Mouse (Mus musculus) hindbrain, embryonic 14.5 days (tissue): ENCODE data around the gene Plk1. TPM values are rescaled to one million over a fixed set of nuclear protein-coding genes. Genes with fewer than 3 reads are reported as not detected.

Source experiments
- ATAC-seq: fragments of 200-750 bp; cut with Nextera tagmentation; 2 replicates; pipeline ENCODE4 v1.8.0; 2017; ENCODE audit warnings: moderate number of reproducible peaks, mild to moderate bottlenecking, moderate TSS enrichment, moderate library complexity; ENCODE audit not compliant: low FRiP score
- DNase-seq: peaks from one replicate; pipeline ENCODE4 v3.0.0-alpha.2; 2015; ENCODE audit warnings: low spot score
- H3K27ac ChIP-seq: fragments of 300-500 bp; sonication (generic); 2 replicates; pipeline ENCODE4 v1.5.1; 2014; ENCODE audit warnings: mild to moderate bottlenecking, moderate library complexity
- H3K27me3 ChIP-seq: fragments of 300-500 bp; sonication (generic); 2 replicates; pipeline ENCODE4 v1.6.1; 2014; ENCODE audit warnings: mild to moderate bottlenecking, low read length, mixed read lengths; ENCODE audit not compliant: control insufficient read depth, insufficient read depth
- H3K36me3 ChIP-seq: fragments of 300-500 bp; sonication (generic); replicated peaks from 2 replicates; pipeline ENCODE4 v1.6.1; 2014; ENCODE audit not compliant: control insufficient read depth, insufficient read depth
- H3K4me1 ChIP-seq: fragments of 300-500 bp; sonication (generic); replicated peaks from 2 replicates; pipeline ENCODE4 v1.6.1; 2014; ENCODE audit warnings: antibody characterized with exemption, low read length, mixed read lengths; ENCODE audit not compliant: control insufficient read depth, insufficient read depth
- H3K4me2 ChIP-seq: fragments of 300-500 bp; sonication (generic); replicated peaks from 2 replicates; pipeline ENCODE4 v1.6.1; 2014; ENCODE audit warnings: mild to moderate bottlenecking, moderate library complexity
- H3K4me3 ChIP-seq: fragments of 300-500 bp; sonication (generic); replicated peaks from 2 replicates; pipeline ENCODE4 v1.5.1; 2014; ENCODE audit warnings: mild to moderate bottlenecking, low read length
- H3K9ac ChIP-seq: fragments of 300-500 bp; sonication (generic); 2 replicates; pipeline ENCODE4 v1.6.1; 2014
- H3K9me3 ChIP-seq: fragments of 300-500 bp; sonication (generic); 2 replicates; pipeline ENCODE4 v1.6.1; 2016; ENCODE audit warnings: low read length; ENCODE audit not compliant: control insufficient read depth
- WGBS: fragments of 180-500 bp; shearing (Covaris S2); extraction: QIAGEN DNeasy Blood & Tissue Kit; methylation state at CpG from one replicate; pipeline ENCODE4 v1.1.7; 2014; 5-methylcytosine and 5-hydroxymethylcytosine counted together
- polyA plus RNA-seq: library from polyadenylated mRNA; unstranded; fragments of >200 nt; fragmentation: Nextera tagmentation; extraction: Ambion mirVana; gene quantifications from 2 replicates; pipeline ENCODE4 v1.2.1, GENCODE M21; 2014

Plk1 gene
- polyA plus RNA-seq, 1 experiment from 2014 or later = 14.6 TPM

GRCm38 (mm10) chr7:122184569-122184968, 25.3 kb downstream of the Plk1 start:
- Histone ChIP-seq H3K27me3 (no peaks in the 10 kb centered on the region), H3K4me1 (no peaks in the 10 kb centered on the region), H3K27ac (no peak overlapping the region), H3K4me2 (no peak overlapping the region), H3K36me3 (no peaks in the 10 kb centered on the region), H3K9ac (no peak overlapping the region), H3K9me3 (no peaks in the 10 kb centered on the region), H3K4me3 (no peak overlapping the region)
- 73% methylated on average over 5 of the region's 5 CpGs for WGBS
- ATAC-seq = no peak
- no peak for DNase-seq

DNA sequence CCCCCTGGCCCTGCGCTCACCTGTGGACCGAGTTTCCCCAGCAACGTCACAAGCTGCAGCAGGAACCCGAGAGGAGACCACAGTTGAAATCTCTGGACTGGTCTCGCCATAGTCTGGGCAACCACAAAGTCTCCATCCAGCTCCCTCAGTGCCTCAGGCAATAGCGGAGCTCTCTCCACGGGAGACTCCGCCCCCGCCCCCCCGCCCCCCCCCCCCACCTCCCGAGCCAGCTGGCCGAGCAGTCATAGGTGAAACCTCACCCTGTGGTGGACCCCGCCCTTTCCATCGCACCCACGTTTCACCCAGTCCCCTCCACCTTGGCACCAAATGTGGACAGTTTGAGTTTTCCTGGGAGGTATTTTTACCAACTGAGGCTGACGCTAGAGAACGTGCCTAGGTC, 26.8 kb downstream of the Plk1 start, which contains the start of gene Ern2:
Gene Ern2 (minus strand): TSS at position 165 of the 400 bp plus-strand sequence.
- H3K36me3 ChIP-seq = no peaks in the 10 kb centered on the region
- no peaks in the 10 kb centered on the region for H3K9me3 ChIP-seq
- H3K9ac ChIP-seq = peak within 1 kb of the TSS; percentile 36; the same call in 1 of the 2 replicates
- H3K4me2 ChIP-seq = peak within 1 kb of the TSS; percentile 31
- ATAC-seq (no peak), DNase-seq (no peak)
- H3K27me3 ChIP-seq = no peaks in the 10 kb centered on the region
- peak within 1 kb of the TSS; percentile 11; the same call in 1 of the 2 replicates for H3K4me3 ChIP-seq
- no peak within 1 kb of the TSS for H3K27ac ChIP-seq
- no peaks in the 10 kb centered on the region for H3K4me1 ChIP-seq
- WGBS = 21% methylated on average over 16 of the region's 17 CpGs

DNA sequence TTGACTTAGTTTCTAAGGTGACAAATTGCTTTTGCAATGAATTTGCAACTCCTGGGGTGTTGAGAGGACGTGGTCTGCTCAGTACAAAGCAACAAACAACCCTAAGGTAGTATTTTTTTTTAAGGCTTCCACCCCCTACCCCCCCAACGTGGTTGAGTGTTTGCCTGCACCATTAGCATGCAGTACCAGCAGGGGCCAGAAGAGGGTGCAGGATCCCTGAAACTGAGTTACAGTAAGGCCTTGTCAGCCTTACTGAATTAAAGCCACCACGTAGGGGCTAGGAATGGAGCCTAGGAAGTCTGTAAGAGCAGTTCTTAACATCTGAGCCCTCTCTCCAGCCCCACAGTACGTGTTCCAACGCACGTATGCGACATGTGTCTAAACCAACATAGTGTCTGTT, 30.2 kb downstream of the Plk1 start:
- peak; percentile 73 for DNase-seq
- ATAC-seq = no peak
- no peaks in the 10 kb centered on the region for H3K27me3 ChIP-seq
- H3K9me3 ChIP-seq = no peaks in the 10 kb centered on the region
- 27% methylated on average over 7 of the region's 7 CpGs for WGBS
- H3K4me1 ChIP-seq = no peaks in the 10 kb centered on the region
- no peak overlapping the region for H3K9ac ChIP-seq
- H3K4me2 ChIP-seq = no peak overlapping the region
- no peaks in the 10 kb centered on the region for H3K36me3 ChIP-seq
- H3K27ac ChIP-seq = no peak overlapping the region
- no peak overlapping the region for H3K4me3 ChIP-seq

DNA sequence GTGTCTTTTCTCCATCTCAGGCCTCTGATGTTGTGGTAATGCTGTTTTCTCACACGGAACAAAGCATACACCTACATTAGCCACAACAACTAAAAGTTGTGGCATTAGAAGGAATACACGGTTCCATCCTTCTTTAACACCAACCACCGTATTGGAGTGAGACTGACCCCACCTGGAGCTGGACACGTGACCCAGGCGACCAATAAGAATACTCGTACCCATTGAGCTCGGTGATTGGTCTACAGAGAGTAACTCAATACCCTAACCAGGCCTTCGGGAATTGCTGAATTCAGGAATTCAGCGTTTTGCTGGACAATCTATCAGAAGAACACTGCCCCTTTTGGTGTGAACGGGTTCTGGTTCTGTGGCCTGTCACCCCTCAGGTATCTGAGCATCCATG, 31.9 kb downstream of the Plk1 start:
- no peak for ATAC-seq
- no peaks in the 10 kb centered on the region for H3K27me3 ChIP-seq
- H3K4me1 ChIP-seq = no peaks in the 10 kb centered on the region
- no peak overlapping the region for H3K9ac ChIP-seq
- H3K27ac ChIP-seq = no peak overlapping the region
- 64% methylated on average over 10 of the region's 10 CpGs for WGBS
- no peak overlapping the region for H3K4me2 ChIP-seq
- H3K36me3 ChIP-seq = no peaks in the 10 kb centered on the region
- no peak overlapping the region for H3K4me3 ChIP-seq
- no peak for DNase-seq
- H3K9me3 ChIP-seq = no peaks in the 10 kb centered on the region

GRCm38 (mm10) chr7:122193919-122194318, 34.7 kb downstream of the Plk1 start:
- Histone ChIP-seq H3K27me3 (no peaks in the 10 kb centered on the region), H3K9me3 (no peaks in the 10 kb centered on the region), H3K9ac (no peak overlapping the region), H3K27ac (no peak overlapping the region), H3K4me3 (no peak overlapping the region), H3K36me3 (no peaks in the 10 kb centered on the region), H3K4me1 (no peaks in the 10 kb centered on the region), H3K4me2 (no peak overlapping the region)
- ATAC-seq (no peak), DNase-seq (no peak)

- Histone ChIP-seq H3K9me3 (no peaks in the 10 kb centered on the region), H3K4me1 (no peaks in the 10 kb centered on the region), H3K4me2 (no peak overlapping the region), H3K27ac (no peak overlapping the region), H3K9ac (no peak overlapping the region), H3K4me3 (no peak overlapping the region), H3K36me3 (no peaks in the 10 kb centered on the region), H3K27me3 (no peaks in the 10 kb centered on the region)
- DNase-seq (no peak), ATAC-seq (no peak)
- WGBS = 91% methylated on average over 9 of the region's 9 CpGs
Measured at GRCm38 (mm10) chr7:122196771-122197170, 37.5 kb downstream of the Plk1 start.

GRCm38 (mm10) chr7:122197306-122197705, 38.1 kb downstream of the Plk1 start:
- H3K4me2 ChIP-seq = no peak overlapping the region
- no peaks in the 10 kb centered on the region for H3K9me3 ChIP-seq
- no peak overlapping the region for H3K27ac ChIP-seq
- no peaks in the 10 kb centered on the region for H3K36me3 ChIP-seq
- H3K9ac ChIP-seq = no peak overlapping the region
- WGBS = 49% methylated on average over 4 of the region's 4 CpGs
- DNase-seq (peak; percentile 77), ATAC-seq (no peak)
- no peak overlapping the region for H3K4me3 ChIP-seq
- no peaks in the 10 kb centered on the region for H3K27me3 ChIP-seq
- H3K4me1 ChIP-seq = no peaks in the 10 kb centered on the region

DNA sequence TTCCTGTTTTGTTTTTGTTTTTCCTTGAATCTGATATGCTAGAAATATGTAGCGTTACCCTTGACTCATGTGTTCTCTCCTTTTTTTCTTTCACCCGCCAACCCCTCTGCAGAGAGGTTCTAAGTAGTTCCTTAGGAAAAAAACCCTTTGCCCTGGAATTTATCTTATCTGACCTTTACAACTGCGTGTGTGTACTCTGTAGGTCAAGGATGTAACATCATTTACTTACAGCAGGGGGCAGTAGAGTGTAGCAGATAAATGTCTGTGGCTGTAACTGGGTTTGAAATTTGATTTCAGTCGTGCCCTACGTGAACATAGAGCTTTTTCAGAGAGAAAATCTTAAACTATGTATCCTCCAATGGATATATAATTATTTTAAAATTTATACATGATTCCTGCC, 40.1 kb downstream of the Plk1 start:
- Histone ChIP-seq H3K4me2 (no peak overlapping the region), H3K27ac (no peak overlapping the region), H3K27me3 (no peaks in the 10 kb centered on the region), H3K36me3 (no peaks in the 10 kb centered on the region), H3K4me1 (no peaks in the 10 kb centered on the region), H3K4me3 (no peak overlapping the region), H3K9ac (no peak overlapping the region), H3K9me3 (no peaks in the 10 kb centered on the region)
- WGBS = 31% methylated on average over 5 of the region's 5 CpGs
- no peak for ATAC-seq
- peak; percentile 81 for DNase-seq

DNA sequence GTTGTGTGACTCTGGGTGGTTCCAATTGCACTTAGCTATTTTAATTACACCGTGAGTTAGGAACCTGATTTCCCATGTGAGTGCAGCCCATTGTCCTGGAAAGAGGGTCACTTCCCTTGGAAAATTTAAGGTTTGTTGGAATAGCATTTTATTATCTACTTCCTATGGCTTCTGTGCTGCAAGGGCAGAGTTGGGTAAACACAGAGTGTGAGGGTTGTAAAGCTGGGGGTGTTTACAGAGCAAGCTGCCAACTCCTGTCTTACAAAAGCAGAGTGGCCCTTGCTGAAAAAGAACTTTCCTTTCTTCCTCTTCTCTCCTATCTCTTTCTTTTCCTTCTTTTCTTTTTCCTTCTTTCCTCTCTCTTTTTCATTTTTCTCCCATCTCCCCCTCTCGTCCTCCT, 44.7 kb downstream of the Plk1 start:
- 67% methylated on average over 2 of the region's 2 CpGs for WGBS
- no peaks in the 10 kb centered on the region for H3K36me3 ChIP-seq
- H3K4me2 ChIP-seq = no peak overlapping the region
- H3K9me3 ChIP-seq = no peaks in the 10 kb centered on the region
- H3K4me1 ChIP-seq = no peaks in the 10 kb centered on the region
- H3K4me3 ChIP-seq = no peak overlapping the region
- H3K27ac ChIP-seq = no peak overlapping the region
- no peak overlapping the region for H3K9ac ChIP-seq
- no peak for ATAC-seq
- no peaks in the 10 kb centered on the region for H3K27me3 ChIP-seq
- DNase-seq = no peak

DNA sequence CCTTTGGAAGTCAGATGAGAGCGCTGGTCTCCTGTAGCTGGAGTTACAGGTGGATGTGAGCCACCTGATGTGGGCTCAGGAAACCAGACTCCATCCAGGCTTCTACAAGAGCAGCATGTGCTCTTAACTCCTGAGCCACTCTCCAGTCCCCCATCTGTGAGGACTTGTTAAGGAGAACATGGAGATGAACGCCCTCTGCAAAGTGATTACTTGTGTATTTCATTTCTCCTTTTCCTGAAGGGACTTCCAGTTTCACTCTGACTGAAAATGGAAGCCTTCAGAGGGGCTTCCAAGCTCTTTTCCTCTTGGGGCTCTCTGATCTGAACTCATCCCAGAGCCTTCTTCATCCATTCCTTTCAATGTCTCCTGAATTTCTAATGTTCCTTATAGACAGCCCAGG, 46.9 kb downstream of the Plk1 start:
- H3K4me3 ChIP-seq = no peak overlapping the region
- no peak overlapping the region for H3K4me2 ChIP-seq
- no peak overlapping the region for H3K9ac ChIP-seq
- H3K36me3 ChIP-seq = no peaks in the 10 kb centered on the region
- no peaks in the 10 kb centered on the region for H3K4me1 ChIP-seq
- H3K27ac ChIP-seq = no peak overlapping the region
- H3K9me3 ChIP-seq = no peaks in the 10 kb centered on the region
- DNase-seq (no peak), ATAC-seq (no peak)
- no peaks in the 10 kb centered on the region for H3K27me3 ChIP-seq
- WGBS = 87% methylated on average over 2 of the region's 2 CpGs
